Mouse (Mus musculus): ENCODE data around the gene Prex1. TPM values are rescaled to one million over a fixed set of nuclear protein-coding genes. Genes with fewer than 3 reads are reported as not detected.

The Prex1 gene
- polyA plus RNA-seq, 1 experiment, result 20.1 TPM

DNA sequence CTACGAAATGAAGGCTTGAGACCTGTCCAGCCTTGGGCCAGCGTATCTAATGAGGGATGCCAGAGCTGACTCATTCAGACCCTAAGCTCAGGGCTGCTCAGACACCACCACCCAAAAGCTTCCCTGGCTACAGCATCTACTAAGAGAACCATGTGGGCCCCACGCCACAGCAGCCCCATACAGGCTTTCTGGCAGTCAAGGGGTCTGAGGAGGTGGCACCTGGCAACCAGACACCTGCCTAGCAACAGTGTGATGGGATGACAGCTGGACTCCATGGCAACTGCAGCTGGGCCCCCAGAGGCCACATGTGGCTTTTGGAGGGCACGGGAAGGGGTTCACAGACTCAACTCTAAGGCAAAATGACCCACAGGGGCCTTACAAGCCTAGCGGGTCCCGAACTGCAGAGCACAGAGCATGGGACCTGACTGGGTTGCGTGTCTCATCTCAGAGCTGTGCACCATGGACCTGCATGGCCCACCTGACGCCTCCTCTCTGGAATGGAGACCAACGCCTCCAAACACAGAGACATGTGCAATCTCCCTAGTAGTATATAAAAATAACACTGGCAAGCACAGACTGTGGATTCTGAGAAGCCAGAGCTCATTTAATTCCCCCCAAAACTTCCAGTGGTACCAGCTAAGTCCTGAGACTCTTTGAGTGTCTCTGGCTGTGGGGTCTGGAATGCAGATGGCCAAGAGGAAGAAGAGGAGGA lies 50.2 kb downstream of the Prex1 start:
- H3K4me1 ChIP-seq (ENCODE audit: control insufficient read depth, insufficient read depth, insufficient read length, low read length), result peaks cover 11% of the 10 kb centered on the region
- H3K27ac ChIP-seq (ENCODE audit: insufficient read depth, low read depth, low read length), result no peak overlapping the region
- WGBS, result 97% methylated on average over 9 of the region's 9 CpGs
- H3K36me3 ChIP-seq (ENCODE audit: control insufficient read depth, insufficient read depth, low read length), result no peaks in the 10 kb centered on the region
- H3K27me3 ChIP-seq (ENCODE audit: control insufficient read depth, insufficient read depth, low read length), result no peaks in the 10 kb centered on the region
- TF ChIP-seq CTCF (IDR thresholded peaks at IDR 0.05; ENCODE audit: extremely low read depth, insufficient read length, insufficient replicate concordance, low read depth, low read length) (no peak), POLR2A (IDR thresholded peaks at IDR 0.05; ENCODE audit: low read depth, low read length) (no peak)
- no peak overlapping the region for H3K4me3 ChIP-seq (ENCODE audit: low read depth, low read length)

DNA sequence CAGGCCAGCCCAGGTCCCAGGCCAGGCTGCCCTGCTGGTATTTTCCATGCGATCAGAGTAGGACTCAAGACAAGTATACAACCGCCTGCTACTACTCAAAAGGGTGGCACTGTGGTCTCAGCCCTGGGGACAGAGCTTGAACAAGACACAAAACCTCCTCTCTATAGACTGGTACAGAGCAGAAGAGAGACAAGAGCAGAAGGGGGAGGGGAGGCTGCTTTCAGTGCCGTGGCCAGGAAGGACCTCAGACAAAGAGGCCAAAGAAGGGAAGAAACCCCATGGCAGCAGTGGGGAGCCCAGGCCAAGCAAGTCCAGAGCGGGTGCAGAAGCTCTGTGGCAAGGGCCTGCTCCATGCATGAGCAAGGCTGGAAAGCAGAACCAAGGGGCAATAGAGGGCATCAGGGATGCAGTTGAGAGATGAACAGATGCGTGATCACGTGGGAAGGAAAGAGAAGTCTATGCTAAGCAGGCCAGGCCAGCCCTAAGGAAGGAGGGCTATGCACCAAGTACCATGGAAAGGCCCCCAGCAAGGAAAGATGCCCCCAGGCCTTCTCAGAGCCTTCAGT lies 51.0 kb downstream of the Prex1 start:
- TF ChIP-seq CTCF (IDR thresholded peaks at IDR 0.05; ENCODE audit: extremely low read depth, insufficient read length, insufficient replicate concordance, low read depth, low read length) (no peak), POLR2A (IDR thresholded peaks at IDR 0.05; ENCODE audit: low read depth, low read length) (no peak)
- Histone ChIP-seq H3K27ac (ENCODE audit: insufficient read depth, low read depth, low read length) (no peak overlapping the region), H3K4me3 (ENCODE audit: low read depth, low read length) (no peak overlapping the region), H3K36me3 (ENCODE audit: control insufficient read depth, insufficient read depth, low read length) (no peaks in the 10 kb centered on the region), H3K4me1 (ENCODE audit: control insufficient read depth, insufficient read depth, insufficient read length, low read length) (peaks cover 19% of the 10 kb centered on the region), H3K27me3 (ENCODE audit: control insufficient read depth, insufficient read depth, low read length) (no peaks in the 10 kb centered on the region)
- WGBS, result 83% methylated on average over 6 of the region's 6 CpGs

DNA sequence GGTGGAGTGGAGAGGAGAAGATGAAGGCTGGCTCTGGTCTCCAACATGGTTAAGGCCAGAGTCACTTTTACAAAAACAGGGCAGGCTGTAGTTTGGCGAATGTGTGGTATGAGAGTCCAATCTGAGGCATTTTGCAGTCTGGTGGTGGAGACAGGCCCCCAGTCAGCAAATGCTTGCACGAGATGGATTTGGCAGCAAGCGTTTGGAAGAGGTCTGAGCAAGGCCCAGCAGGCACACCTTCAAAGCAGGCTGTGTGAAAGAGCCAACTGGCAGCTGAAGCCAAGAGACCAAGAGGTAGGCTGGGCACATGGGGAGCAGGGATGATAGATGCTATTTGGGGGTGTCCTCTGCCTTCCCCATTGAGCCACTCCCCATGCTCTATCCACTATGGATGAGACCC lies 51.7 kb downstream of the Prex1 start:
- H3K36me3 ChIP-seq (ENCODE audit: control insufficient read depth, insufficient read depth, low read length), result no peaks in the 10 kb centered on the region
- WGBS, result 85% methylated on average over 3 of the region's 3 CpGs
- peaks cover 19% of the 10 kb centered on the region for H3K4me1 ChIP-seq (ENCODE audit: control insufficient read depth, insufficient read depth, insufficient read length, low read length)
- H3K4me3 ChIP-seq (ENCODE audit: low read depth, low read length), result no peak overlapping the region
- H3K27me3 ChIP-seq (ENCODE audit: control insufficient read depth, insufficient read depth, low read length), result no peaks in the 10 kb centered on the region
- H3K27ac ChIP-seq (ENCODE audit: insufficient read depth, low read depth, low read length), result no peak overlapping the region
- TF ChIP-seq CTCF (IDR thresholded peaks at IDR 0.05; ENCODE audit: extremely low read depth, insufficient read length, insufficient replicate concordance, low read depth, low read length), result no peak
- TF ChIP-seq POLR2A (IDR thresholded peaks at IDR 0.05; ENCODE audit: low read depth, low read length), result no peak

DNA sequence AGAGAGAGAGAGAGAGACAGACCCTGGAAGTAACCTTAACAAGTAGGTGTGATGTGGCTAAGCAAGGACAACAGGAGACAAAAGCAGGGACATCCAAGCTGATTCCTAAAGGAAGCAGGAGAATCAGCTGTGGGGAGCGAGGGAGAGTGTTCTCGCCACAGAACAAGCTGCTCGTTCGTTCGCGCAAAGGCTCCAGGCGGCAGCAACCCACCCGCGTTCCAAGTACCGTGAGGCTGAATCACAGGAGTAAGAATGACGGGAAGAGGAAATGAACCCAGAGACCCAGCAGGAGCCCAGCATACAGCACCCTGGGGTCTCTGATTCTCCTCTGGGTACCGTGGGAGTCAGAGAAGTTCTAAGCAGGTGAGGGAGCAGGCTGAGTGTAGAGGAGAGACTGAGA lies 52.1 kb downstream of the Prex1 start:
- no peak overlapping the region for H3K27ac ChIP-seq (ENCODE audit: insufficient read depth, low read depth, low read length)
- WGBS, result 86% methylated on average over 12 of the region's 12 CpGs
- H3K4me1 ChIP-seq (ENCODE audit: control insufficient read depth, insufficient read depth, insufficient read length, low read length), result peaks cover 20% of the 10 kb centered on the region
- H3K4me3 ChIP-seq (ENCODE audit: low read depth, low read length), result no peak overlapping the region
- TF ChIP-seq POLR2A (IDR thresholded peaks at IDR 0.05; ENCODE audit: low read depth, low read length) (no peak), CTCF (IDR thresholded peaks at IDR 0.05; ENCODE audit: extremely low read depth, insufficient read length, insufficient replicate concordance, low read depth, low read length) (no peak)
- H3K36me3 ChIP-seq (ENCODE audit: control insufficient read depth, insufficient read depth, low read length), result no peaks in the 10 kb centered on the region
- no peaks in the 10 kb centered on the region for H3K27me3 ChIP-seq (ENCODE audit: control insufficient read depth, insufficient read depth, low read length)

DNA sequence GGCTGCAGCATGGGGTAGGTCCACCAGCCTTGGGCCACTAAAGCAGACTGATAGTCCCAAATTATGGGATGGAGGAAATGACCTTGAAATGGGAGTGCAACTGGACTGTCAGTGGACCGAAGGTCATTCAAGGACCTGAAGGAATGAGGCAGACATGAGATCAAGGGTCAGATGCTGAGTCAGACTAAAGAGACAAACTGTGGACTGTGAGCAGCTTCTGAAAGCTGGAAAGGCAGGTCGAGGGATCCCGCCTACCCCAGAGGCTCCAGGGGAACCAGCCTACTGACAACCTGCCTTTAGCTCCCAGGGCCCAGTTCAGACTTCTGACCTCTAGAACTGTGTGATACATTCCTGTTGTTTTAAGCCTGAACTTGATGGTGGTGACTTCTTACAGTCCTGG lies 55.3 kb downstream of the Prex1 start:
- no peak overlapping the region for H3K4me3 ChIP-seq (ENCODE audit: low read depth, low read length)
- no peak for TF ChIP-seq CTCF (IDR thresholded peaks at IDR 0.05; ENCODE audit: extremely low read depth, insufficient read length, insufficient replicate concordance, low read depth, low read length)
- no peak for TF ChIP-seq POLR2A (IDR thresholded peaks at IDR 0.05; ENCODE audit: low read depth, low read length)
- H3K4me1 ChIP-seq (ENCODE audit: control insufficient read depth, insufficient read depth, insufficient read length, low read length), result peaks cover 30% of the 10 kb centered on the region
- H3K27me3 ChIP-seq (ENCODE audit: control insufficient read depth, insufficient read depth, low read length), result no peaks in the 10 kb centered on the region
- H3K27ac ChIP-seq (ENCODE audit: insufficient read depth, low read depth, low read length), result 0 out of 2 replicates have a peak overlapping the region, but pooled peaks have one; percentile 10
- whole genome bisulfite sequencing, result 38% methylated on average over 3 of the region's 3 CpGs
- H3K36me3 ChIP-seq (ENCODE audit: control insufficient read depth, insufficient read depth, low read length), result no peaks in the 10 kb centered on the region

DNA sequence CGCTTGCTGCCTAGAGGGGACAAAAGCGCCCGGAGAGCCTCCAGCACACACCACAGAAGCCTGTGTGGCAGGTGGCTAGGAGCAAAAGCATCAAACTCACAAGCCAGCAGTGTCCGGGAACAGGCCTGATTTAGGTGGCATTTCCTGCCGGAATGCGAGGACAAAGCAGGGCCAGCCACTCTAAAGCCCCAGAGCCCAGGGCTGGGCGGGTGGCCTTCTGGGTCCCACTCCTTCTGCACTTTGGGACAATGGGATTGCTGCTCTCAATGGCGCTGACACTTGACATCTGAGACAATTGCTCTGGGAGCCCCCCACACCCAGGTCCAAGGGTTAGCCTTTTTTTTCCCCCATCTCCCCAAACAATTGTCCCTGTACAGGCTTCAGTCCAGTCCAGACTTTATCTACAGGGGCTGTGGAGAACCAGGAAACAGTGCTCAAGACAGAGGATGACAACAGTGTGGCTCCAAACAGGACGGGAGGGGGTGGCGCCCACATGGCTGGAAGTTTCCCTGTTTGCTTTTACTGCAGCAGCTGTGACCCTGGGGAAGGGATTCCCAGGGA lies 56.1 kb downstream of the Prex1 start:
- H3K27me3 ChIP-seq (ENCODE audit: control insufficient read depth, insufficient read depth, low read length), result no peaks in the 10 kb centered on the region
- no peaks in the 10 kb centered on the region for H3K36me3 ChIP-seq (ENCODE audit: control insufficient read depth, insufficient read depth, low read length)
- peak overlapping the region; percentile 6; the same call in 1 of the 2 replicates for H3K27ac ChIP-seq (ENCODE audit: insufficient read depth, low read depth, low read length)
- H3K4me3 ChIP-seq (ENCODE audit: low read depth, low read length), result no peak overlapping the region
- TF ChIP-seq CTCF (IDR thresholded peaks at IDR 0.05; ENCODE audit: extremely low read depth, insufficient read length, insufficient replicate concordance, low read depth, low read length), result no peak
- TF ChIP-seq POLR2A (IDR thresholded peaks at IDR 0.05; ENCODE audit: low read depth, low read length), result no peak
- 56% methylated on average over 10 of the region's 10 CpGs for WGBS
- H3K4me1 ChIP-seq (ENCODE audit: control insufficient read depth, insufficient read depth, insufficient read length, low read length), result peaks cover 28% of the 10 kb centered on the region

DNA sequence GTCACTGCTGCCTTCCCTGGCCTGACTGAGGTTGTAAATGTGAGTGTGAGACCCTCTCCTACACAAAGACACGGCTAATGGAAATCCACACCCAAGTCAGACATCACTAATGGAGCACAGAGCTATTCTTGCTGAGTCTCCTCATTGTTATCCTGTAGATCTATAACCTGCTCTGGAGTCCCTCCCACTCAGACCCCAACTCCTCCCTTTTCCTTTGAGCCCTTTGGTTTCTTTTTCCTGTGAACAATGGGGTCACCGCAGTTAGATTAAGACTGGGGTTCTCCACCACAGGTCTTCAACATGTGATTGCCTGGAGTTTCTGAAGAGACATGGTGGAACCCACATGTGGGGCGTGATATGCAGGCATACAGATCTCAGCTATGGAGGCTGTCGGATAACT lies 57.0 kb downstream of the Prex1 start:
- Histone ChIP-seq H3K4me1 (ENCODE audit: control insufficient read depth, insufficient read depth, insufficient read length, low read length) (peaks cover 28% of the 10 kb centered on the region), H3K4me3 (ENCODE audit: low read depth, low read length) (no peak overlapping the region), H3K27me3 (ENCODE audit: control insufficient read depth, insufficient read depth, low read length) (no peaks in the 10 kb centered on the region), H3K36me3 (ENCODE audit: control insufficient read depth, insufficient read depth, low read length) (no peaks in the 10 kb centered on the region), H3K27ac (ENCODE audit: insufficient read depth, low read depth, low read length) (peak overlapping the region; percentile 53; the same call in 1 of the 2 replicates)
- no peak for TF ChIP-seq CTCF (IDR thresholded peaks at IDR 0.05; ENCODE audit: extremely low read depth, insufficient read length, insufficient replicate concordance, low read depth, low read length)
- no peak for TF ChIP-seq POLR2A (IDR thresholded peaks at IDR 0.05; ENCODE audit: low read depth, low read length)
- WGBS, result 82% methylated on average over 4 of the region's 4 CpGs

Data from small intestine, adult 2 months (tissue).